Mouse (Mus musculus) liver, embryonic 11.5 days (tissue): ENCODE measurements at regions not wholly inside any gene's neighbourhood (a gene's known extent, or its start where the extent isn't known, plus 50 kb on each side); places are given as distances from the start of the nearest gene placed in this dataset.

Source experiments
- ATAC-seq: fragments of 200-750 bp; cut with Nextera tagmentation; replicated peaks from 2 replicates; pipeline ENCODE4 v1.8.0; 2017; ENCODE audit warnings: moderate number of reproducible peaks, mild to moderate bottlenecking, moderate TSS enrichment, moderate library complexity; ENCODE audit not compliant: low FRiP score
- DNase-seq: peaks from one replicate; pipeline ENCODE4 v3.0.0-alpha.2; 2017; ENCODE audit warnings: low spot score
- H3K27ac ChIP-seq: fragments of 300-500 bp; sonication (generic); 2 replicates; pipeline ENCODE4 v1.5.1; 2014; ENCODE audit warnings: mild to moderate bottlenecking, low read depth, low read length, control low read depth
- H3K27me3 ChIP-seq: fragments of 300-500 bp; sonication (generic); replicated peaks from 2 replicates; pipeline ENCODE4 v1.6.1; 2014; ENCODE audit warnings: low read length, mixed read lengths; ENCODE audit not compliant: control insufficient read depth, insufficient read depth
- H3K36me3 ChIP-seq: fragments of 300-500 bp; sonication (generic); 2 replicates; pipeline ENCODE4 v1.6.1; 2014; ENCODE audit warnings: mild to moderate bottlenecking, low read length, moderate library complexity, mixed read lengths; ENCODE audit not compliant: control insufficient read depth, insufficient read depth
- H3K4me1 ChIP-seq: fragments of 300-500 bp; sonication (generic); replicated peaks from 2 replicates; pipeline ENCODE4 v1.6.1; 2014; ENCODE audit warnings: low read length, mixed read lengths; ENCODE audit not compliant: control insufficient read depth, insufficient read depth
- H3K4me2 ChIP-seq: fragments of 300-500 bp; sonication (generic); 2 replicates; pipeline ENCODE4 v1.6.1; 2014; ENCODE audit warnings: mild to moderate bottlenecking, control low read depth, moderate library complexity
- H3K4me3 ChIP-seq: fragments of 300-500 bp; sonication (generic); 2 replicates; pipeline ENCODE4 v1.5.1; 2014; ENCODE audit warnings: low read depth, low read length, control low read depth
- H3K9ac ChIP-seq: fragments of 300-500 bp; sonication (generic); 2 replicates; pipeline ENCODE4 v1.6.1; 2014; ENCODE audit warnings: low read depth, low read length, control low read depth
- H3K9me3 ChIP-seq: fragments of 300-500 bp; sonication (generic); 2 replicates; pipeline ENCODE4 v1.6.1; 2016; ENCODE audit warnings: low read length, inconsistent platforms, mixed read lengths; ENCODE audit not compliant: control insufficient read depth
- WGBS: fragments of 180-500 bp; shearing (Covaris S2); extraction: QIAGEN DNeasy Blood & Tissue Kit; methylation state at CpG from one replicate; pipeline ENCODE4 v1.1.7; 2014; 5-methylcytosine and 5-hydroxymethylcytosine counted together

- DNase-seq (no peak), ATAC-seq (no peak)
- 37% methylated on average over 4 of the region's 4 CpGs for WGBS
- Histone ChIP-seq H3K27me3 (no peaks in the 10 kb centered on the region), H3K9ac (no peak overlapping the region), H3K4me2 (no peak overlapping the region), H3K9me3 (no peaks in the 10 kb centered on the region), H3K36me3 (no peaks in the 10 kb centered on the region), H3K4me1 (no peaks in the 10 kb centered on the region), H3K27ac (no peak overlapping the region), H3K4me3 (no peak overlapping the region)
Measured at GRCm38 (mm10) chr11:52511831-52512297, 115.6 kb downstream of the 9530068E07Rik start.

DNA sequence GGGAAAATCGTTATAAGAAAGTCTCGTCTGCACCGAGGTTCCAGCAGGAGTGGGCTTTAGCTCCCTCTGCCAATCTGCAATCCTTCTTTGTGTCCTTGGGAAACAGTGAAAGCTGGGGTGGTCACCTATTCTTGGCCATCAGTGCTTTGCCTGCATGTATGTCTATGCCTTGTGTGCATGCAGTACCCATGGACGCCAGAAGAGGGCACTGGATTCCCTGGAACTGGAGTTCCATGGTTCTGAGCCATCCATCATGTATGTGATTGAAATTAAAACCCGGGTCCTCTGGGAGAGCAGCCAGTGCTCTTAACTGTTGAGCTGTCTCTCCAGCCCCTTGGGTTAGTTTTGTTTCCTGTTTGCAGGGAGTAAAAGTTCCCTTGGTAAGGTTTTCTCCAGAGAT, 121.1 kb downstream of the 9530068E07Rik start:
- no peaks in the 10 kb centered on the region for H3K4me1 ChIP-seq
- H3K9ac ChIP-seq = no peak overlapping the region
- H3K4me2 ChIP-seq = no peak overlapping the region
- no peak for ATAC-seq
- H3K9me3 ChIP-seq = no peaks in the 10 kb centered on the region
- H3K36me3 ChIP-seq = no peaks in the 10 kb centered on the region
- H3K27ac ChIP-seq = no peak overlapping the region
- H3K4me3 ChIP-seq = no peak overlapping the region
- WGBS = 62% methylated on average over 5 of the region's 5 CpGs
- no peaks in the 10 kb centered on the region for H3K27me3 ChIP-seq
- DNase-seq = no peak

- H3K4me1 ChIP-seq = no peaks in the 10 kb centered on the region; the same call in 1 of the 2 replicates
- 83% methylated on average over 3 of the region's 3 CpGs for WGBS
- no peak overlapping the region for H3K27ac ChIP-seq
- no peaks in the 10 kb centered on the region for H3K9me3 ChIP-seq
- no peak overlapping the region for H3K4me3 ChIP-seq
- no peaks in the 10 kb centered on the region for H3K36me3 ChIP-seq
- DNase-seq (no peak), ATAC-seq (no peak)
- H3K4me2 ChIP-seq = no peak overlapping the region
- H3K9ac ChIP-seq = no peak overlapping the region
- H3K27me3 ChIP-seq = no peaks in the 10 kb centered on the region
Measured at GRCm38 (mm10) chr11:52519877-52520276, 123.6 kb downstream of the 9530068E07Rik start.

GRCm38 (mm10) chr11:52521879-52522278, 125.7 kb downstream of the 9530068E07Rik start:
- no peak for ATAC-seq
- Histone ChIP-seq H3K27ac (no peak overlapping the region), H3K4me1 (no peaks in the 10 kb centered on the region; the same call in 1 of the 2 replicates), H3K27me3 (no peaks in the 10 kb centered on the region), H3K36me3 (no peaks in the 10 kb centered on the region), H3K9me3 (no peaks in the 10 kb centered on the region), H3K4me2 (no peak overlapping the region), H3K9ac (no peak overlapping the region), H3K4me3 (no peak overlapping the region)
- 39% methylated on average over 4 of the region's 4 CpGs for WGBS
- DNase-seq = no peak

DNA sequence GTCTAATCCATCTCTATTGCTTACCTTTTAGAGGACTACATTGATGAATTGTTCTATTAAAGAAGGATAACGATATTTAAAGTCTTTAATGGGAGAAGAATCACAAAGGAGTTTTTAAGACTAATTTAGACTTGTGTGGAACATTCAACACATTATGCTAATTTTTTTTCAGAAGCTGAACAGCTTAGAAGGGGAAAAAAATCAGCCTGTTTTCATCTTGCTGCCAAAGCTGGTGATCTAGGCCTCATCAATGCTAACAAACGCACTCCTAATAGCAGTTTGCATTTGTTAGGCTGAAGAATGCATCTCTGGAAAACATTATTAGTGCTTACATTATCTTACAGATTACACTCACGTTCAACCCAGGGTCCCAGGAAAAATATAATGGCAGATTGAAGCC, 126.2 kb downstream of the 9530068E07Rik start:
- Histone ChIP-seq H3K27me3 (no peaks in the 10 kb centered on the region), H3K27ac (no peak overlapping the region), H3K4me1 (no peaks in the 10 kb centered on the region; the same call in 1 of the 2 replicates), H3K9me3 (no peaks in the 10 kb centered on the region), H3K4me2 (no peak overlapping the region), H3K36me3 (no peaks in the 10 kb centered on the region), H3K4me3 (no peak overlapping the region), H3K9ac (no peak overlapping the region)
- no peak for DNase-seq
- ATAC-seq = no peak
- 62% methylated on average over 3 of the region's 3 CpGs for WGBS

DNA sequence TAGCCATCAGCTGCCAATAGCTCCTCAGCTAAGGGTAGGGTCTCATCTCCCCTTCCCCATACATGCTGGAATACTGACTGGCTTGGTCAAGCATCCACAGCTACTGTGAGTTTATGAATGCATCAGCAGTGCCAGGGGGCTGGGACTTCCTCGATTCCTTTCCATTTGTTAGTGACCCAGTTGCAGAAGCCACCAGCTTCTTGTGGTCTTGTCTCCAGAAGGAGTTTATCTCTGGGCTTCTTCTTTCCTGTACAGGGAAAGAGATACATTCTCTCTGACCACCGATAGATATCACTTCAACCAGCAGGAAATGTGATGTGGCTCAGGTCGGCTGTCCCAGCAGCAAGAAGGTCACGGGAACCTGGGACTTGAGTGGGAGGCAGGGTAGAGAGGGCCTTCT, 127.0 kb downstream of the 9530068E07Rik start:
- no peaks in the 10 kb centered on the region; the same call in 1 of the 2 replicates for H3K4me1 ChIP-seq
- H3K27me3 ChIP-seq = no peaks in the 10 kb centered on the region

GRCm38 (mm10) chr11:52523671-52524070, 127.4 kb downstream of the 9530068E07Rik start:
- no peaks in the 10 kb centered on the region for H3K27me3 ChIP-seq
- H3K4me3 ChIP-seq = no peak overlapping the region
- ATAC-seq = no peak
- no peaks in the 10 kb centered on the region for H3K36me3 ChIP-seq
- H3K4me2 ChIP-seq = no peak overlapping the region
- WGBS = 31% methylated on average over 2 of the region's 2 CpGs
- H3K9me3 ChIP-seq = no peaks in the 10 kb centered on the region
- H3K4me1 ChIP-seq = no peaks in the 10 kb centered on the region; the same call in 1 of the 2 replicates
- no peak overlapping the region for H3K27ac ChIP-seq
- H3K9ac ChIP-seq = no peak overlapping the region
- no peak for DNase-seq

More for the DNA sequence above, 127.0 kb downstream of the 9530068E07Rik start:
- H3K9ac ChIP-seq = no peak overlapping the region
- no peak overlapping the region for H3K4me3 ChIP-seq
- 33% methylated on average over 4 of the region's 4 CpGs for WGBS
- H3K36me3 ChIP-seq = no peaks in the 10 kb centered on the region
- H3K4me2 ChIP-seq = no peak overlapping the region
- DNase-seq = no peak
- no peak overlapping the region for H3K27ac ChIP-seq
- ATAC-seq = no peak
- H3K9me3 ChIP-seq = no peaks in the 10 kb centered on the region

- no peak overlapping the region for H3K4me3 ChIP-seq
- no peak for ATAC-seq
- H3K9me3 ChIP-seq = no peaks in the 10 kb centered on the region
- H3K27ac ChIP-seq = no peak overlapping the region
- H3K4me1 ChIP-seq = no peaks in the 10 kb centered on the region; the same call in 1 of the 2 replicates
- no peak overlapping the region for H3K9ac ChIP-seq
- no peak for DNase-seq
- WGBS = 47% methylated on average over 6 of the region's 6 CpGs
- no peaks in the 10 kb centered on the region for H3K36me3 ChIP-seq
- no peaks in the 10 kb centered on the region for H3K27me3 ChIP-seq
- no peak overlapping the region for H3K4me2 ChIP-seq
Measured at GRCm38 (mm10) chr11:52525446-52525845, 129.2 kb downstream of the 9530068E07Rik start.

DNA sequence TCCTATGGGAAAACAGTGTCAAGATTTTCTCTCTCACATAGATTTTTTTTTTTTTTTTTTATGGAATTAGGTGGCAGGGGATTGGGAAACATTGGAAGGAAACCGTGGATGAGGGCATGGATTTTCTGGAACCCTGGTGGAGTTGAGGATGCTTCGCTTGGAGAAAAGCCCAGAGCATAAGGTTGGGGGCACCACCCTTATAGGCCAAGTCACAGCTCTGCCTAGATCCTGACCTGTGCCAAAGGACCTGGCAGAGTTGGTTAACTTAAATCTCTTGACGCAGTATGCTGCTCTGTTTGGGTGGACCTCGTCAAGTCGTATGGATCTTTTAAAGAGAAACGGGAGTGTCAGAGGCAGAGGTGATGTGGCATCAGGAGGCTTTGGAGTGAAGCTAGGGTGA, 130.1 kb downstream of the 9530068E07Rik start:
- no peak for ATAC-seq
- no peaks in the 10 kb centered on the region; the same call in 1 of the 2 replicates for H3K4me1 ChIP-seq
- no peaks in the 10 kb centered on the region for H3K27me3 ChIP-seq
- DNase-seq = no peak
- H3K27ac ChIP-seq = no peak overlapping the region
- no peak overlapping the region for H3K4me3 ChIP-seq
- no peak overlapping the region for H3K9ac ChIP-seq
- WGBS = 68% methylated on average over 6 of the region's 6 CpGs
- no peak overlapping the region for H3K4me2 ChIP-seq
- H3K9me3 ChIP-seq = no peaks in the 10 kb centered on the region
- no peaks in the 10 kb centered on the region for H3K36me3 ChIP-seq
